Mouse (Mus musculus) olfactory bulb, adult 2 months (tissue): ENCODE measurements around the gene Ncln. TPM values are rescaled to one million over a fixed set of nuclear protein-coding genes. Genes with fewer than 3 reads are reported as not detected.
A peak's percentile ranks its signal among the peaks of the same experiment; 100 is the strongest.

ENCODE experiments used
- H3K27ac ChIP-seq: fragments of 200-500 bp; 2 replicates; pipeline ENCODE4 v1.5.1; 2012; ENCODE audit warnings: low read depth, low read length; ENCODE audit not compliant: insufficient read depth
- H3K4me1 ChIP-seq: fragments of 200-500 bp; 2 replicates; pipeline ENCODE4 v1.6.1; 2012; ENCODE audit warnings: low read length; ENCODE audit not compliant: control insufficient read depth, insufficient read depth
- H3K4me3 ChIP-seq: fragments of 200-500 bp; 2 replicates; pipeline ENCODE4 v1.5.1; 2012; ENCODE audit warnings: mild to moderate bottlenecking, low read depth, low read length, moderate library complexity; ENCODE audit not compliant: insufficient read depth
- CTCF ChIP-seq: fragments of 200-500 bp; IDR thresholded peaks from 2 replicates; pipeline ENCODE4 v1.5.1; 2012; ENCODE audit warnings: low read depth, mild to moderate bottlenecking, low read length, moderate library complexity; ENCODE audit not compliant: insufficient read depth
- POLR2A ChIP-seq: fragments of 200-500 bp; IDR thresholded peaks from 2 replicates; pipeline ENCODE4 v1.6.1; 2012; ENCODE audit warnings: mild to moderate bottlenecking, low read depth, low read length, moderate library complexity; ENCODE audit not compliant: insufficient read depth
- WGBS: fragments of 180-500 bp; shearing (Covaris S2); methylation state at CpG from one replicate; pipeline ENCODE4 v1.1.7; 2018; 5-methylcytosine and 5-hydroxymethylcytosine counted together
- polyA plus RNA-seq: library from polyadenylated mRNA; stranded (reverse); fragments of >200 nt; gene quantifications from 2 replicates; pipeline ENCODE4 v1.2.4, GENCODE M21; 2012; ENCODE audit warnings: low replicate concordance; ENCODE audit not compliant: missing spikeins, insufficient read depth, insufficient read length

The Ncln gene
- polyA plus RNA-seq, 1 experiment: not detected

- 29% methylated on average over 6 of the region's 6 CpGs for WGBS
- Histone ChIP-seq H3K4me3 (no peak overlapping the region), H3K27ac (peak overlapping the region; percentile 90), H3K4me1 (peaks cover 30% of the 10 kb centered on the region)
- TF ChIP-seq POLR2A: no peak
- no peak for TF ChIP-seq CTCF
Measured at GRCm38 (mm10) chr10:81484441-81485059, 11.6 kb downstream of the Ncln start.

DNA sequence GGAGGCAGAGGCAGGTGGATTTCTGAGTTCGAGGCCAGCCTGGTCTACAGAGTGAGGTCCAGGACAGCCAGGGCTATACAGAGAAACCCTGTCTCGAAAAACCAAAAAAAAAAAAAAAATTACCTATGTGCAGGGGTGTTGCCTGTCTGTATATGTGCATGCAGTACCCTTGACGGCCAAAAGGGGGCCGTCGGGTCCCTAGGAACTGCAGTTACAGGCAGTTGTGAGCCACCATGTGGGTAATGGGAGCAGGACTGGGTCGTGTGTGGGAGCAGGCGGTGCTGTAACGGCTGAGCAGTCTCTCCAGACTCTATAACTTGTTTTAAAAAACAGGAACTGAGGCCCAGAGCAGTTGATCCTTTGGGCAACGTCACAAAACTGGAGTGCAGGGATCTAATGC is 12.2 kb downstream of the Ncln start:
- TF ChIP-seq POLR2A (no peak), CTCF (peak; percentile 45; the same call in 1 of the 2 replicates)
- Histone ChIP-seq H3K27ac (peak overlapping the region; percentile 90), H3K4me1 (peaks cover 31% of the 10 kb centered on the region), H3K4me3 (no peak overlapping the region)
- 14% methylated on average over 9 of the region's 9 CpGs for WGBS

DNA sequence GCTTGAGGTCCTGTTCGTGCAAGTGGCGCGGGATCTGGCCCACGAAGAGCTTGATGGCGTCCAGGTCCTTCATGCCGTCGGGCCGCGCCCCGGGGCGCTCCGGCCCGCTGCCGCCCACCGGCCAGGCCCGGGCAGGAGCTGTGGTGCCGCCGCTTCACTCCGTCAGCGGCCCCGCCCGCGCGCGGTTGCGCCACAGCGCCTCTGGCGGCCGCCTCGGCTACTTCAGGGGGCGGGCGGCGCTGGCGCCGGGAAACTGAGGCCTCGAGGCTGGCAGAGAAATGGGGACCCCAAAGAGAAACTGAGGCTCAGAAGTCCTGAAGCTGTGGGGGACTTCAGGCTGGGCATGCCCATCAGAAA is 13.7 kb downstream of the Ncln start, which contains the start of gene Celf5:
Gene Celf5 (minus strand): TSS at position 177 of the 357 bp plus-strand sequence.
- TF ChIP-seq POLR2A (peak; percentile 67), CTCF (peak; percentile 91)
- Histone ChIP-seq H3K4me3 (peak within 1 kb of the TSS; percentile 62), H3K4me1 (peaks cover 44% of the 10 kb centered on the region), H3K27ac (peak within 1 kb of the TSS; percentile 76)
- under 1% methylated on average over 36 of the region's 36 CpGs for WGBS

DNA sequence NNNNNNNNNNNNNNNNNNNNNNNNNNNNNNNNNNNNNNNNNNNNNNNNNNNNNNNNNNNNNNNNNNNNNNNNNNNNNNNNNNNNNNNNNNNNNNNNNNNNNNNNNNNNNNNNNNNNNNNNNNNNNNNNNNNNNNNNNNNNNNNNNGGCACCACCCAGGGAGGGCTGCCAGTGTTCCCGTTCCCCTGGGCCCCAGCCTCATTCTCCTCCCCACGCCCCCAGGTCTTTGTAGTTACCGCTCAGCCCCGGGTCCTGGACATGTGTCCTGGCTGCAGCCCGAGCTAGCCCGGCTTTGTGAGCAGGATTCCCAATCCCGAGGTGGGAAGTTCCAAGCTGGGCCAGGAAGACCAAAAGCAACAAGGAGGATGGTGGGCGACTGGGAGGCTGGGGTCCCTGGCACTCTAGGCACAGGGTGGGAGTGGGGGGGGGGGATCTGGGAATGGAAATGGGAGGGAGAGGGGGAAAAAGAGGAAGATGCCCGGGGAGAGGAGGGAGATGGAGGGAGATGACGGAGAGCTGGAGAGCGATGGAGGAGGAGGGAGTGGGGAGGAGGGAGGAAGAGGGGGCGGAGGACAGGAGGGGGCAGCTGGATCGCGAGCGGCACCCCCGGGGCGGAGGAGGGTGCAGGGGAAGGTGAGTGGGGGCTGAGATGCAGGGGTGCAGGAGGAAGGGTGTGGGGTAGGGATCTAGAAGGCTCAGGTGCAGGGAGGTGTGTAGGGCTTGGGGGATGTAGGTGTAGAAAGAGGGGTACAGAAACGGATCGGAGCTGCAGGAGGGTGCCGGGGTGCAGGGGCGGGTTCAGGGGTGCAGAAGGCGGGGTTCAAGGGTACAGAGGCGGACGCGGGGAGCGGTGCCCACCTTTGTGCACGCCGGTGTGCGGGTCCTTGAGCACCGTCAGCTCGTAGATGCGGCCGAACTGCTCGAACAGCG is 14.3 kb downstream of the Ncln start:
- peak overlapping the region; percentile 62 for H3K4me3 ChIP-seq
- TF ChIP-seq CTCF (0 out of 2 replicates have a peak, but pooled peaks have one; percentile 5), POLR2A (no peak)
- WGBS: 3% methylated on average over 35 of the region's 35 CpGs
- H3K4me1 ChIP-seq: peaks cover 50% of the 10 kb centered on the region
- peak overlapping the region; percentile 76 for H3K27ac ChIP-seq

- no peak for TF ChIP-seq CTCF
- no peak for TF ChIP-seq POLR2A
- Histone ChIP-seq H3K27ac (peak overlapping the region; percentile 98; the same call in 1 of the 2 replicates), H3K4me3 (no peak overlapping the region), H3K4me1 (peaks cover 74% of the 10 kb centered on the region)
- WGBS: 76% methylated on average over 10 of the region's 10 CpGs
Measured at GRCm38 (mm10) chr10:81474461-81474860, 21.7 kb downstream of the Ncln start.

GRCm38 (mm10) chr10:81473003-81473451 is 23.2 kb downstream of the Ncln start:
- peak overlapping the region; percentile 98 for H3K27ac ChIP-seq
- peak overlapping the region; percentile 53 for H3K4me3 ChIP-seq
- WGBS: 2% methylated on average over 21 of the region's 22 CpGs
- TF ChIP-seq POLR2A (no peak), CTCF (no peak)
- peaks cover 78% of the 10 kb centered on the region for H3K4me1 ChIP-seq

GRCm38 (mm10) chr10:81472403-81473002 is 23.7 kb downstream of the Ncln start:
- Histone ChIP-seq H3K4me1 (peaks cover 76% of the 10 kb centered on the region), H3K27ac (peak overlapping the region; percentile 58), H3K4me3 (peak overlapping the region; percentile 42)
- WGBS: 5% methylated on average over 18 of the region's 18 CpGs
- no peak for TF ChIP-seq POLR2A
- no peak for TF ChIP-seq CTCF

DNA sequence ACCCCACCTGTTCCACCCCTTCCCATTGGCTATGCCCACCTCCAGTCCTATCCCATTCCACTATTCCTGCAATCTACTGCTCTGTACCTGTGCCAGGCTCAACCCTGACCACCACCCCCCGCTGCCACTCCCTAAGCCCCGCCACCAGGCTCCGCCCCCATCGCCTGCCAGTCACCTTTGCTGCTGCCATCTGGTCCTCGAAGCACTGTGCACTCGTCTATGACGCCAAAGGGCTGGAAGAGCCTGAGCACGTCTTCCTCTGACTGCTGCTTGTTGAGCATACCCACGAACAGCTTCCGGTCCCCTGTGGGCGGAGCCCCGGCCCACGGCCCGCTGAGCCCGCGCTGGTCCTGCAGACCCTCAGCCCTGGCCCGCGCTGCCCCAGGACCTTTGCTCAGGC is 25.7 kb downstream of the Ncln start:
- Histone ChIP-seq H3K4me3 (no peak overlapping the region), H3K4me1 (peaks cover 63% of the 10 kb centered on the region), H3K27ac (no peak overlapping the region)
- TF ChIP-seq CTCF (no peak), POLR2A (no peak)
- WGBS: 54% methylated on average over 18 of the region's 18 CpGs
